Mouse (Mus musculus): ENCODE results near the gene Atxn1l. TPM values are rescaled to one million over a fixed set of nuclear protein-coding genes. Genes with fewer than 3 reads are reported as not detected.

Atxn1l gene
- polyA plus RNA-seq, 1 experiment from 2014 or later: 6.0 TPM

DNA sequence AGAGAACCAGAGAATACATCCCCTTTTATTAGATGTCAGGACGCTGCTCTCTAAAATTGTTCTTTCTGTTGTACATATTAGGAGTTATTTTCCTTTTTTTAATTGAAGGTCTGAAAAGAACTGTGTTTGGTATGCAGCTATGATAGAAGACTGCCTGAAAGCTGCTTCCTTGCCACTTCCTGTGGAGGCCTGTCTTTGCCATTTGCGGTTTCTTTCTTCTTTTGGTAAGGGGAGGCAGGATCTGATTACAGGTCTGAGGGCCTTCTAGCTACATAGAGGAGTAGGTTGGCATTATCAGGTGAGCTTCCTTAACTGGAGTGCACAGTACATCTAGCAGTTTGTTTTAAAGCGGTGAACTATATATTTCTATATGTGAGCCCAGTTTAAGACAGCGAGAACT is 29.6 kb downstream of the Atxn1l start:
- H3K27me3 ChIP-seq (ENCODE audit: control insufficient read depth, insufficient read depth, low read length): no peaks in the 10 kb centered on the region
- no peak overlapping the region for H3K27ac ChIP-seq (ENCODE audit: low read length)
- H3K4me3 ChIP-seq (ENCODE audit: low read depth, low read length): no peak overlapping the region
- peaks cover 47% of the 10 kb centered on the region for H3K36me3 ChIP-seq (ENCODE audit: control insufficient read depth, insufficient read depth, low read length)
- no peak for ATAC-seq (ENCODE audit: insufficient number of reproducible peaks, insufficient read depth, low FRiP score, low read depth)
- H3K4me1 ChIP-seq (ENCODE audit: control insufficient read depth, insufficient read depth, low read length): peaks cover 10% of the 10 kb centered on the region; the same call in 1 of the 2 replicates
- WGBS: 94% methylated on average over 4 of the region's 4 CpGs
- H3K9ac ChIP-seq (replicated peaks; ENCODE audit: low read depth, low read length): no peak overlapping the region
- H3K4me2 ChIP-seq (replicated peaks; ENCODE audit: low read depth, low read length): no peak overlapping the region
- H3K9me3 ChIP-seq (ENCODE audit: control insufficient read depth, low read depth, low read length): no peaks in the 10 kb centered on the region

DNA sequence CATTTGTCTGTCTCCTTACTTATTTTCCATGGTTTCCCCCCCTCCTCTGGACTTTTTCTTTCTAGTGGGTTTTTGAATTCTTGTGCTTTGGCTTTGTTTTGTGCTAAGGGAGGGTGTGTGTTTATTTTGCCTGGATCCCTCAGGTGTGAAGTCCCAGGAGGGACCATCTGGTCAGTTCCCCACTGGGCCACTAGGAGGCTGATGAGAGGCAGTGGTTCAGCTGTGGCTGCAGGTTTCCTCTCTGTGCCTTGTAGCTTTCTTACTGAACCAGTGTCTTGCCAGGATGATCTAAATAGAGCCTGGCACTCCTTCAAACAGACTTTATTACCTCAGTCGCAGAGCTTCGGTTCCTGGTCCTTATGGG is 30.7 kb downstream of the Atxn1l start:
- 0 out of 2 replicates have a peak, but pooled peaks have one; percentile 53 for ATAC-seq (ENCODE audit: insufficient number of reproducible peaks, insufficient read depth, low FRiP score, low read depth)
- Histone ChIP-seq H3K4me2 (replicated peaks; ENCODE audit: low read depth, low read length) (peak overlapping the region; percentile 91), H3K27ac (ENCODE audit: low read length) (no peak overlapping the region), H3K27me3 (ENCODE audit: control insufficient read depth, insufficient read depth, low read length) (no peaks in the 10 kb centered on the region), H3K9me3 (ENCODE audit: control insufficient read depth, low read depth, low read length) (no peaks in the 10 kb centered on the region), H3K4me3 (ENCODE audit: low read depth, low read length) (peak overlapping the region; percentile 94), H3K36me3 (ENCODE audit: control insufficient read depth, insufficient read depth, low read length) (peaks cover 37% of the 10 kb centered on the region), H3K4me1 (ENCODE audit: control insufficient read depth, insufficient read depth, low read length) (peaks cover 10% of the 10 kb centered on the region; the same call in 1 of the 2 replicates), H3K9ac (replicated peaks; ENCODE audit: low read depth, low read length) (peak overlapping the region; percentile 97; the same call in 1 of the 2 replicates)
- 29% methylated on average over 2 of the region's 2 CpGs for WGBS

DNA sequence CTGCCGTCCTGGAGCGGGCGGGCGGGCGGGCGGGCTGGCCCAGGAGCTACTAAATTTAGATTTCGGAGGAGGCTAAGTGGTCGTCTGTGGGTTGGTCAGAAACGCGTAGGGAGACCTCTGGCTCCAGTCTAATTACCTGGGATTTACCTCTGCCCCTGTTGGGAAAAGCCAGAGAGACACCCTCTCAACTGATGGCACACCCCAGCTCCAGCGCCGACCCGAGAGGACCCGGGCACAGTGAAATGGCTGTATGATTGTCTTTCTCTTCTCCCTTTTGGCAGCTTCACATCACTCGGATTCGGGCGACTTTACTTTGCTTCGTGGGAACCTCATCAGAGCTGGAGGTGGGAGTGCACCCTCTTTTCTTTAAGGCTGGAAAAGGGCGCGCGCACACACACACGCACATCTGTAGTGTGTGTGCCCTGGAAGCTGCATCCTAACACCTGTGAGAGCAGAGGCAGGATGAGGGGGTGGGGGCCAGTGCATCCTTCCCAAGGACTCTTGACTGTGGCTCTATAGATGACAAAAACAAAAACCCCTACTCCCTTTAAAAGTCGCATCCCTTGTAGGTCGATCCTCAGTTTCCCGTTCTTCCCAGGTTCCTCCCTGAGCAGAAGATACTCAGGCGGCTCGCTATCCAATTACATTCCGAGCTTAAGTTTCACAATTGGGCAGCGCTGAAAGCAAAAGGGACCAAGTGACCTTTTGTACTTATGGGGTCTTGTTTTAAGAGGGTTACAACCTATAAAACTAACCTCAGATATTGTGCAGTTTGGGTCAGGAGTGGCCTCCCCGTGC is 31.3 kb downstream of the Atxn1l start:
- peak overlapping the region; percentile 97 for H3K9ac ChIP-seq (replicated peaks; ENCODE audit: low read depth, low read length)
- H3K4me3 ChIP-seq (ENCODE audit: low read depth, low read length): peak overlapping the region; percentile 94
- WGBS: under 1% methylated on average over 30 of the region's 30 CpGs
- H3K4me2 ChIP-seq (replicated peaks; ENCODE audit: low read depth, low read length): peak overlapping the region; percentile 91
- peaks cover 33% of the 10 kb centered on the region for H3K36me3 ChIP-seq (ENCODE audit: control insufficient read depth, insufficient read depth, low read length)
- no peaks in the 10 kb centered on the region for H3K27me3 ChIP-seq (ENCODE audit: control insufficient read depth, insufficient read depth, low read length)
- peak overlapping the region; percentile 96 for H3K27ac ChIP-seq (ENCODE audit: low read length)
- no peaks in the 10 kb centered on the region for H3K9me3 ChIP-seq (ENCODE audit: control insufficient read depth, low read depth, low read length)
- H3K4me1 ChIP-seq (ENCODE audit: control insufficient read depth, insufficient read depth, low read length): peaks cover 10% of the 10 kb centered on the region; the same call in 1 of the 2 replicates
- no peak; the same call in 1 of the 2 replicates for ATAC-seq (ENCODE audit: insufficient number of reproducible peaks, insufficient read depth, low FRiP score, low read depth)

DNA sequence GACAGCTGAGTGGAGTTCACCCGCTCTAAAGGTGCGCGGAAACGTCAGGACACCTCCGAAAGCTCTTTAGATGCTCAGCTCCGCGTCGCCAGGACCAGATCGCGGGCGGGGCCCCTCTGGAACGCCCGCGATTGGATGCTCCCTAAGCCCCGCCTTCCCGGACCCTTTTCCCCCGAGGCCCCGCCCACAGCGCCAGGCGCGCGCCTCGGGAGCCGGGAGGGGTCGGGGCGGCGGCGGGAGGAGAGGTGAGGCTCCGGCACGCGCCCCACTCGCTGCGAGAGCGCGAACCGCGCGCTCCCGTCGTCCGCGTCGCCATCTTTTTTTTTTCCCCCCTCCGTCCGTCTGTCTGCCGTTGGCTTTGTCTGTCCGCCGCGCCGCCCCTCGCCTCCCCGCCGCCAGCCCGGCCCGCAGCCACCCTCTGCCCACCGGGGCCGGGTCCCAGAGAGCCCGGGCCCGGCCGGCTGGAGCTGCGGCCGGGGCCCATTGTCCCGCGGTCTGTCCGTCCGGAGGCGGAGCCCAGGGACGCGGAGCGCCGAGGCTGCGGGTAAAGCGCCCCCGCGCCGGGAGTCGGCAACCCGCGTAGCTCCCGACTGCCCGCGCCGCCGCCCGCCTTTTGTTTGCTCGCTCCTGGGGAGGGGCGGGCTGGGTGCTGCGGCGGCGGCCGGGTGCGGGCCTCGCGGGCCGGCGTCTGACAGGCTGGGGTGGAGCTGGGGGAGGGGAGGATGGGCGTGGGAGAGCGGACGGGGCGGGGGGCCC is 32.0 kb downstream of the Atxn1l start, which contains the start of gene Zfp821:
TSS of gene Zfp821 (plus strand) at position 227 of the 756 bp plus-strand sequence.
- peak; percentile 87 for ATAC-seq (ENCODE audit: insufficient number of reproducible peaks, insufficient read depth, low FRiP score, low read depth)
- Histone ChIP-seq H3K4me1 (ENCODE audit: control insufficient read depth, insufficient read depth, low read length) (peaks cover 10% of the 10 kb centered on the region; the same call in 1 of the 2 replicates), H3K27ac (ENCODE audit: low read length) (peak within 1 kb of the TSS; percentile 96), H3K36me3 (ENCODE audit: control insufficient read depth, insufficient read depth, low read length) (peaks cover 25% of the 10 kb centered on the region), H3K27me3 (ENCODE audit: control insufficient read depth, insufficient read depth, low read length) (no peaks in the 10 kb centered on the region), H3K9me3 (ENCODE audit: control insufficient read depth, low read depth, low read length) (no peaks in the 10 kb centered on the region), H3K9ac (replicated peaks; ENCODE audit: low read depth, low read length) (peak within 1 kb of the TSS; percentile 97), H3K4me3 (ENCODE audit: low read depth, low read length) (peak within 1 kb of the TSS; percentile 94), H3K4me2 (replicated peaks; ENCODE audit: low read depth, low read length) (peak within 1 kb of the TSS; percentile 91)
- WGBS: under 1% methylated on average over 77 of the region's 100 CpGs

DNA sequence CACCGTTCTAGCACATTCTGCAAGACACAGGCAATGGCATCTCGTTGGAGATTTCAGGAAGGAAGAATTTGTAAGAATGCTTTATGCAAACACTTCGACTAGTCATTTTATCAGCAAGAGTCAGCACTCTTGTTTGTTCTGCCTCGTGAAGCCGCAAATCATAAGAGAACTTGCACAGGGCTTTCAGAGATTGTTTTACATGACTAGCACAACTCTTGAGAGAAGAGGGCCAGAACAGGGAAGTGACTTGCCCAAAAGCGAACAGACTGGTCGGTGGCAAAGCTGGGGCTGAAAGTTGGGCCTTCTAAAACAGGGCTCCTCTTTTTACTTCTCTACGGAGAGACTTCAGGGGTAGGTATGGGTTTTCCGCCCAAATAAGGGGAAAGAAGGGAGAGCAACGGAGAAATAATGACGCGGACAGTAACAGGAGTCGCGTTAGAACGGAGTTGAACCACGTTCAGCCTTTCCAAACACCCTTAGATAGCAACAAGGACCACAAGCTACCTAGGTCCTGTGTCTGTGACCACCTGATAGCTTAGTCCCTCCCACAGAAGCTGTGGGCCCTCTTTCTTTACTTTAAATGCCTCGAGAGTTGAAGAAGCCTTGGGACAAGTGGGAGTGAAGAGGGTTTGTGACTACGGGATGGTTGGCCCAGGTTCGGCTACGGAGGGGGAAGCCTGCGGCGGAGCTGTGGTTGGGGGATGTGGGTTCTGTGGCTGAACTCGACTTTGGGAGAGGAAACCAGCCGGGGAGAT is 32.8 kb downstream of the Atxn1l start:
- ATAC-seq (ENCODE audit: insufficient number of reproducible peaks, insufficient read depth, low FRiP score, low read depth): peak; percentile 21; the same call in 1 of the 2 replicates
- Histone ChIP-seq H3K9me3 (ENCODE audit: control insufficient read depth, low read depth, low read length) (no peaks in the 10 kb centered on the region), H3K4me1 (ENCODE audit: control insufficient read depth, insufficient read depth, low read length) (peaks cover 10% of the 10 kb centered on the region; the same call in 1 of the 2 replicates), H3K9ac (replicated peaks; ENCODE audit: low read depth, low read length) (peak overlapping the region; percentile 34; the same call in 1 of the 2 replicates), H3K4me2 (replicated peaks; ENCODE audit: low read depth, low read length) (peak overlapping the region; percentile 52), H3K27me3 (ENCODE audit: control insufficient read depth, insufficient read depth, low read length) (no peaks in the 10 kb centered on the region), H3K36me3 (ENCODE audit: control insufficient read depth, insufficient read depth, low read length) (peaks cover 19% of the 10 kb centered on the region), H3K4me3 (ENCODE audit: low read depth, low read length) (peak overlapping the region; percentile 94), H3K27ac (ENCODE audit: low read length) (peak overlapping the region; percentile 96)
- WGBS: 7% methylated on average over 24 of the region's 24 CpGs

DNA sequence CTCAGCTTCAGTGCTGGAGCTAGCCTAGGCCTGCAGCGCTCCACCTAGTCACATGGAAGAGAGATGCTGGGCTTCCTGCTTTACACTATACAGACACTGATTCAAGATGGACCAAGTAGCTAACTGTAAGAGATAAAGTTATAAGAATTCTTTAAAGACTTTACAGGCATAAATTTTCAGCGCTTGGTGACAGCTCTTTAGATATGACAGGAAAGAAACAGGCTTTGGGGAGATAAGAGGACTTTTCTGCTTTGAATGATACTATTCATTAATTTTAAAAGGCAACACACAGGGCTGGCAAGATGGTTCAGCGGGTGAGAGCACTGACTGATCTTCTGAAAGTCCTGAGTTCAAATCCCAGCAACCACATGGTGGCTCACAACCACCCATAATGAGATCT is 39.1 kb downstream of the Atxn1l start:
- Histone ChIP-seq H3K9ac (replicated peaks; ENCODE audit: low read depth, low read length) (no peak overlapping the region), H3K4me1 (ENCODE audit: control insufficient read depth, insufficient read depth, low read length) (peaks cover 2% of the 10 kb centered on the region; the same call in 1 of the 2 replicates), H3K36me3 (ENCODE audit: control insufficient read depth, insufficient read depth, low read length) (no peaks in the 10 kb centered on the region), H3K27me3 (ENCODE audit: control insufficient read depth, insufficient read depth, low read length) (no peaks in the 10 kb centered on the region), H3K4me2 (replicated peaks; ENCODE audit: low read depth, low read length) (no peak overlapping the region), H3K27ac (ENCODE audit: low read length) (no peak overlapping the region), H3K4me3 (ENCODE audit: low read depth, low read length) (no peak overlapping the region), H3K9me3 (ENCODE audit: control insufficient read depth, low read depth, low read length) (no peaks in the 10 kb centered on the region)
- ATAC-seq (ENCODE audit: insufficient number of reproducible peaks, insufficient read depth, low FRiP score, low read depth): no peak
- WGBS: 76% methylated on average over 3 of the region's 3 CpGs

DNA sequence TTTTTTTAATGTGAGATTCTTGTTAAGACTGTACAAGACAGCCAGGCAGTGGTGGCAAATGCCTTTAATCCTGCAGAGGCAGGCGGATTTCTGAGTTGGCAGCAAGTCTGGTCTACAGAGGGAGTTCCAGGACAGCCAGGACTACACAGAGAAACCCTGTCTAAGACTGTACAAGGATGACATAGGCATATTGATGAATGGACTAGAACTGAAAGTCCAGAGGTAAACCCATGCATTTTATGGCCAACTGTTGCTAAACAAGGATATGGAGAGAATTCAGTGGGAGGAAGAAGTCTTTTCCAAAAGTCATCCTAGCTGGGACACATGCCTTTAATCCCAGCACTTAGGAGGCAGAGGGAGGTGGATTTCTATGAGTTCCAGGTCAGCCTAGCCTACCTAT is 39.8 kb downstream of the Atxn1l start:
- Histone ChIP-seq H3K27me3 (ENCODE audit: control insufficient read depth, insufficient read depth, low read length) (no peaks in the 10 kb centered on the region), H3K9ac (replicated peaks; ENCODE audit: low read depth, low read length) (no peak overlapping the region), H3K4me2 (replicated peaks; ENCODE audit: low read depth, low read length) (no peak overlapping the region), H3K4me3 (ENCODE audit: low read depth, low read length) (no peak overlapping the region), H3K27ac (ENCODE audit: low read length) (no peak overlapping the region), H3K36me3 (ENCODE audit: control insufficient read depth, insufficient read depth, low read length) (no peaks in the 10 kb centered on the region), H3K9me3 (ENCODE audit: control insufficient read depth, low read depth, low read length) (no peaks in the 10 kb centered on the region), H3K4me1 (ENCODE audit: control insufficient read depth, insufficient read depth, low read length) (peaks cover 2% of the 10 kb centered on the region; the same call in 1 of the 2 replicates)
- ATAC-seq (ENCODE audit: insufficient number of reproducible peaks, insufficient read depth, low FRiP score, low read depth): no peak
- 95% methylated on average over 1 of the region's 1 CpGs for WGBS

DNA sequence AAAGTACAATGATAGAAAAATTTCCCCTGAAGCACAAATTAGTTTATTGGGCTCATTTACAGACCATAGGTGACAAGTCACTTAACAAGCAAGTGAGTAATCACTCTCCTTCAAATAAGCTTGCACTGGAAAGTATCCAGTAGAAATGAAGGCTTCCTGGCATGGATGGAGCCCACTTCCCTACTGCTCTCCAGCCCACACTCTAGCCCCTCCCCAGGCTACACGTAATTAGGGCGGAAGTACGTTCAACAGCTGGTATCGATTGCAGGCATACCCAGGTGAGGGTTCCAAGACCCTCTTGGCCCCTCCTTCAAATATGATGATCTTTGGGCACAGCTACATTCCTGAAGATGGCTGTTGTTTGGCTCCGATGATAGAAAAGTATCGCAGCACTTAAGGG is 43.4 kb downstream of the Atxn1l start:
- no peaks in the 10 kb centered on the region for H3K27me3 ChIP-seq (ENCODE audit: control insufficient read depth, insufficient read depth, low read length)
- peaks cover 21% of the 10 kb centered on the region for H3K4me1 ChIP-seq (ENCODE audit: control insufficient read depth, insufficient read depth, low read length)
- 0 out of 2 replicates have a peak overlapping the region, but pooled peaks have one; percentile 98 for H3K4me3 ChIP-seq (ENCODE audit: low read depth, low read length)
- H3K9me3 ChIP-seq (ENCODE audit: control insufficient read depth, low read depth, low read length): no peaks in the 10 kb centered on the region
- WGBS: 59% methylated on average over 6 of the region's 6 CpGs
- no peaks in the 10 kb centered on the region for H3K36me3 ChIP-seq (ENCODE audit: control insufficient read depth, insufficient read depth, low read length)
- no peak overlapping the region for H3K9ac ChIP-seq (replicated peaks; ENCODE audit: low read depth, low read length)
- H3K27ac ChIP-seq (ENCODE audit: low read length): no peak overlapping the region
- peak overlapping the region; percentile 47 for H3K4me2 ChIP-seq (replicated peaks; ENCODE audit: low read depth, low read length)
- no peak for ATAC-seq (ENCODE audit: insufficient number of reproducible peaks, insufficient read depth, low FRiP score, low read depth)
